Mouse (Mus musculus) liver, adult 2 months (tissue): Measurements from ENCODE around the gene Fgfr2. TPM values are rescaled to one million over a fixed set of nuclear protein-coding genes. Genes with fewer than 3 reads are reported as not detected.

Experiments
- DNase-seq: peaks from one replicate; pipeline ENCODE4 v3.0.0-alpha.2; 2011; ENCODE audit warnings: low read depth, low spot score; ENCODE audit errors: extremely low read depth
- H3K27ac ChIP-seq: fragments of 200-500 bp; replicated peaks from 2 replicates; pipeline ENCODE4 v1.5.1; 2012; ENCODE audit warnings: low read depth, mild to moderate bottlenecking, control low read depth, inconsistent platforms, low read length; ENCODE audit not compliant: insufficient read depth
- H3K27me3 ChIP-seq: fragments of 200-500 bp; 2 replicates; pipeline ENCODE4 v1.6.1; 2012; ENCODE audit warnings: mild to moderate bottlenecking, moderate library complexity, low read length, inconsistent platforms; ENCODE audit not compliant: control insufficient read depth, insufficient read depth
- H3K36me3 ChIP-seq: fragments of 200-500 bp; 2 replicates; pipeline ENCODE4 v1.6.1; 2012; ENCODE audit warnings: low read length, inconsistent platforms; ENCODE audit not compliant: control insufficient read depth, insufficient read depth
- H3K4me1 ChIP-seq: fragments of 200-500 bp; 2 replicates; pipeline ENCODE4 v1.6.1; 2011; ENCODE audit warnings: low read length; ENCODE audit not compliant: control insufficient read depth, insufficient read depth
- H3K4me3 ChIP-seq: fragments of 200-500 bp; 2 replicates; pipeline ENCODE4 v1.5.1; 2011; ENCODE audit warnings: low read depth, mild to moderate bottlenecking, control low read depth, low read length, moderate library complexity; ENCODE audit not compliant: insufficient read depth
- H3K79me2 ChIP-seq: fragments of 200-500 bp; 2 replicates; pipeline ENCODE4 v1.6.1; 2012; ENCODE audit warnings: inconsistent platforms, mild to moderate bottlenecking, low read length, moderate library complexity; ENCODE audit not compliant: control insufficient read depth, insufficient read depth
- H3K9ac ChIP-seq: fragments of 200-500 bp; 2 replicates; pipeline ENCODE4 v1.6.1; 2012; ENCODE audit warnings: low read depth, mild to moderate bottlenecking, control low read depth, inconsistent platforms, low read length
- CTCF ChIP-seq: fragments of 200-500 bp; IDR thresholded peaks from 2 replicates; pipeline ENCODE4 v1.5.1; 2011; ENCODE audit warnings: low read depth, low read length, control low read depth
- POLR2A ChIP-seq: fragments of 200-500 bp; IDR thresholded peaks from 2 replicates; pipeline ENCODE4 v1.6.1; 2011; ENCODE audit warnings: low read length, control low read depth; ENCODE audit not compliant: insufficient read depth; ENCODE audit errors: extremely low read depth
- whole genome bisulfite sequencing: fragments of 180-500 bp; shearing (Covaris S2); methylation state at CpG from one replicate; pipeline ENCODE4 v1.1.7; 2018; 5-methylcytosine and 5-hydroxymethylcytosine counted together
- polyA plus RNA-seq: library from polyadenylated mRNA; depleted of rRNA; stranded (reverse); fragments of >200 nt; gene quantifications from 2 replicates; pipeline ENCODE4 v1.2.3, GENCODE M21; 2012; rRNA removed
- total RNA-seq: library from RNA; depleted of rRNA; stranded (reverse); fragments of >200 nt; gene quantifications from 2 replicates; pipeline ENCODE4 v1.2.3, GENCODE M21; 2014; rRNA removed

The Fgfr2 gene
- total and polyA plus RNA-seq, 2 experiments, result 16.7 to 35.2 TPM

DNA sequence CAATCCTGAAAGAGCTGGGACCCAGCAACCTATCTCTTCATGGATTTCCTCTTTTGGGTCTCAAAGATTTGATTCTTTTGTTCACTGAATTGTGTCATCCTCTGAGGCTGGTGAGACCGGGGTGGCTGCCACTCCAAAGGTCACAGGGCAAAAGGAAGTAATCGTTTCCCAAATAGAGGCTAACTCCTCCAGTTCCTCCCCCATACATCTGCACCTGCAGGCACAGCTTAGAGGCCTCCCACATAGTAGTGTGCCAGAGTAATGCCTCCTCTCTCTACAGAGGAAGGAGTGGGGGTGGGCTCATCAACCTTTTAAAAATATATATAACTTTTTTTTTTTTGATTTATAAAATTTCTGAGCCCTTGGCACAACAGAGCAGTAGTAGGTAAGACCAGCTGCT lies 3001.6 kb downstream of the Fgfr2 start:
- no peaks in the 10 kb centered on the region for H3K27me3 ChIP-seq
- WGBS, result 4% methylated on average over 2 of the region's 2 CpGs
- no peak for TF ChIP-seq CTCF
- no peak for TF ChIP-seq POLR2A
- H3K79me2 ChIP-seq, result no peaks in the 10 kb centered on the region
- no peak for DNase-seq
- no peak overlapping the region for H3K4me3 ChIP-seq
- H3K9ac ChIP-seq, result no peak overlapping the region
- no peaks in the 10 kb centered on the region for H3K36me3 ChIP-seq
- H3K4me1 ChIP-seq, result 0 out of 2 replicates have a peak, but pooled peaks cover 3% of the 10 kb centered on the region
- no peak overlapping the region for H3K27ac ChIP-seq

- TF ChIP-seq POLR2A (no peak), CTCF (no peak)
- Histone ChIP-seq H3K36me3 (no peaks in the 10 kb centered on the region), H3K27ac (no peak overlapping the region), H3K4me3 (no peak overlapping the region), H3K79me2 (no peaks in the 10 kb centered on the region), H3K4me1 (0 out of 2 replicates have a peak, but pooled peaks cover 3% of the 10 kb centered on the region), H3K9ac (no peak overlapping the region), H3K27me3 (no peaks in the 10 kb centered on the region)
- 62% methylated on average over 6 of the region's 6 CpGs for WGBS
- DNase-seq, result no peak
Observed at GRCm38 (mm10) chr7:130119466-130119865, 3003.7 kb downstream of the Fgfr2 start.

DNA sequence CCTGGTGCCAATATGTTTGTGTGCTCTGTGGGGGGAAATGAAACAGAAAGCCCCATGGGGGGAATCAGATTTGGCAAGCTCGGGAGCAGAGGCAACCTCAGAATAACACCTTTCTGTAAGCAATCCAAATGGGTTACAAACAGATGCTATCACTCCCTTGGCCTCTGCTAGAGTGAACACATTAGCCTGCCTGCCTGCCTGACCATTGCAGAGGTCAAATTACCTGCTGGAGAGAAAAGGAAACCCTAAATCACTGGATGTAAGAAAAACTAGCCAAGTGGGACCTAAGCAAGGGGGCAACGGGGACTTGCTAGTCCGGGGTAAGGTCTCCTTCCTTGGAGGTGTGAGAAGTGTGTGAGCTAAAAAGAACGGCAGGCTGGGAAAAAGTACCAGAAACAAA lies 3004.4 kb downstream of the Fgfr2 start:
- DNase-seq, result no peak
- WGBS, result 59% methylated on average over 4 of the region's 4 CpGs
- TF ChIP-seq CTCF, result no peak
- TF ChIP-seq POLR2A, result no peak
- Histone ChIP-seq H3K4me1 (0 out of 2 replicates have a peak, but pooled peaks cover 3% of the 10 kb centered on the region), H3K27ac (no peak overlapping the region), H3K36me3 (no peaks in the 10 kb centered on the region), H3K9ac (no peak overlapping the region), H3K27me3 (no peaks in the 10 kb centered on the region), H3K4me3 (no peak overlapping the region), H3K79me2 (no peaks in the 10 kb centered on the region)

GRCm38 (mm10) chr7:130117466-130118123 lies 3005.6 kb downstream of the Fgfr2 start:
- no peak overlapping the region for H3K9ac ChIP-seq
- no peaks in the 10 kb centered on the region for H3K79me2 ChIP-seq
- TF ChIP-seq CTCF (no peak), POLR2A (no peak)
- H3K4me3 ChIP-seq, result no peak overlapping the region
- H3K36me3 ChIP-seq, result no peaks in the 10 kb centered on the region
- WGBS, result 51% methylated on average over 4 of the region's 4 CpGs
- peak; percentile 6 for DNase-seq
- H3K27me3 ChIP-seq, result no peaks in the 10 kb centered on the region
- H3K4me1 ChIP-seq, result 0 out of 2 replicates have a peak, but pooled peaks cover 3% of the 10 kb centered on the region
- H3K27ac ChIP-seq, result no peak overlapping the region

DNA sequence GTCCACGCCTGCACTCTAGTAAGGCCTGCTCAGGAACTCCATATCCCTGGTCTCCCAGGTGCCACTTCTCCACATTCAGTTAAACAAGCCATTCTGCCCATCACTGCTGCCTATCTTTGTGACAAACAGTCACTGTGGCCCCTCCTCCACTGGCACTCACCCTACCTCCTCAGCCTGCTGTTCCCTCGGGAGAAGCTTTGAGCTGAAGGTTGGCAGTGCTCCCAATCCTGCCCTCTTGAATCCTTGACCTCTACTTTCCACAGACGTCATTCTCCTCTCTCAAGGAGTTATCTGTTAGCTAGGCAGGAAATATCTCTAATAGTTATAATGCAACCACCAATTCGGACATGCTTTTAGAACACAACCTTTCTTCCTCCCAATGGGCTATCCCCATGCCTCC lies 3008.7 kb downstream of the Fgfr2 start:
- Histone ChIP-seq H3K4me3 (no peak overlapping the region), H3K27ac (no peak overlapping the region), H3K27me3 (no peaks in the 10 kb centered on the region), H3K4me1 (no peaks in the 10 kb centered on the region), H3K79me2 (no peaks in the 10 kb centered on the region), H3K9ac (no peak overlapping the region), H3K36me3 (no peaks in the 10 kb centered on the region)
- no peak for DNase-seq
- TF ChIP-seq CTCF, result no peak
- WGBS, result 67% methylated on average over 4 of the region's 4 CpGs

Other genes with a start within 250 kb of the Fgfr2 start
- gene Zranb1, start 192.2 kb downstream of the Fgfr2 start, total RNA-seq, result 41.1 and 42.4 TPM in 2 replicates
- gene Zranb1, start 192.2 kb downstream of the Fgfr2 start, polyA plus RNA-seq, result 8.1 and 9.8 TPM in 2 replicates
- 3.8 and 5.4 TPM in 2 replicates for gene Ctbp2, start 1.0 kb upstream of the Fgfr2 start, total RNA-seq
- 2.2 and 2.5 TPM in 2 replicates for gene Ctbp2, start 1.0 kb upstream of the Fgfr2 start, polyA plus RNA-seq